Mouse (Mus musculus): ENCODE measurements around the gene Gm28079. TPM values are rescaled to one million over a fixed set of nuclear protein-coding genes. Genes with fewer than 3 reads are reported as not detected.
"Not testable (repeated sequence)": the region's sequence is repeated elsewhere in the genome, so short reads cannot be mapped to it uniquely, and the experiment has no call there.

The Gm28079 gene
- not detected for total RNA-seq (2022)

- DNase-seq (ENCODE audit: low spot score in 2 of 2), result not testable (repeated sequence)
Measured at GRCm38 (mm10) chrY:70014799-70015198, at the start of gene Gm28079. Gene Gm28079 (minus strand): TSS chrY:70014899.

All from left cerebral cortex, adult 8-10 months (tissue).